Mouse (Mus musculus) MEL-GATA-1-ER (cell line): ENCODE data around the gene Tnnt3.

Experiments
- DNase-seq: peaks from one replicate; pipeline ENCODE4 v3.0.0-alpha.2; 2012; ENCODE audit warnings: low read depth; ENCODE audit errors: extremely low read depth

The Tnnt3 gene

GRCm38 (mm10) chr7:142498575-142498974 lies at the start of gene Tnnt3:
Gene Tnnt3, plus strand, starts transcription at chr7:142498836.
- DNase-seq, result no peak

DNA sequence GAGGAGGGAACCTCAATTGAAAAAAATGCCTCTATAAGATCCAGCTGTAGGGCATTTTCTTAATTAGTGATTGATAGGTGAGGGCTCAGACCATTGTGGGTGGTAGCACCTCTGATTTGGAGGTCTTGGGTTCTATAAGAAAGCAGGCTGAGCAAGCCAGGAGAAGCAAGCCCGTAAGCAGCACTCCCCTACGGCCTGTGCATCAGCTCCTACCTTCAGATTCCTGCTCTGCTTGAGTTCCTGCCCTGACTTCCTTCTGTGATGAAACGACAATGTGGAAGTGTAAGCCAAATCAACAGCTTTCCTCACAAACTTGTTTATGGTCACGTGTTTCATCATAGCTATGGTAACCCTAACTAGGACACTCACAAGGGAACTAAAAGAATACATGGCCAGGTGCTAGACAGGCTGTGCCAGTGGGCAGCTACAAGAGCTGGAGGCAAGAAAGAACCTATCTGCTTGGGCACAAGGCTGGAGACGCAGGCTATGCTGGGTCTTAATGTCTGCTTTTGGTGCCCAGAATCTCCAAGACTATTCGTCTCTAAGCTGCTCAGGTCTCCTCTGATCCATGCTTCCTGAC lies 49.5 kb upstream of the Tnnt3 start:
- no peak for DNase-seq

- DNase-seq, result no peak
Measured at GRCm38 (mm10) chr7:142454706-142455105, 43.9 kb upstream of the Tnnt3 start.

DNA sequence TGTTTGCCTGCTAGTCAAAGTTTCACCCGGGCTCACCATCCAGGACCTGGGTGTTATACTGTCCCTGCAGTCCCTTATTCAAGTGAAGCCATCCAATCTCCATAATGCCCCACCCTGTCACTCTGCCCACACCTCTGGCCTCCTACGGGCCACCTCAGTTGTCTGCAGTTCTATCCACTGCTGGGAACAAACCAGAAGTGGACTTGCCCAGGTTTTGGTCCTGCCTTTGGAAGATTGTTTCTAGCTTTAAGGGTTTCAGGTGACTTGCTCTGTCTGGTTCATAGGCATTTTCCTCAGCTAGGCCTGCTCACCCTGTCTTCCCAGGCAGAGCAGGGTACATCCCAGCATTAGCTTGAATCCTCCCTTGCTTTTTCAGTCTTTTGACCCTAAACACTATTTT lies 43.4 kb upstream of the Tnnt3 start:
- DNase-seq, result no peak

- no peak for DNase-seq
Measured at GRCm38 (mm10) chr7:142456806-142457205, 41.8 kb upstream of the Tnnt3 start.

DNA sequence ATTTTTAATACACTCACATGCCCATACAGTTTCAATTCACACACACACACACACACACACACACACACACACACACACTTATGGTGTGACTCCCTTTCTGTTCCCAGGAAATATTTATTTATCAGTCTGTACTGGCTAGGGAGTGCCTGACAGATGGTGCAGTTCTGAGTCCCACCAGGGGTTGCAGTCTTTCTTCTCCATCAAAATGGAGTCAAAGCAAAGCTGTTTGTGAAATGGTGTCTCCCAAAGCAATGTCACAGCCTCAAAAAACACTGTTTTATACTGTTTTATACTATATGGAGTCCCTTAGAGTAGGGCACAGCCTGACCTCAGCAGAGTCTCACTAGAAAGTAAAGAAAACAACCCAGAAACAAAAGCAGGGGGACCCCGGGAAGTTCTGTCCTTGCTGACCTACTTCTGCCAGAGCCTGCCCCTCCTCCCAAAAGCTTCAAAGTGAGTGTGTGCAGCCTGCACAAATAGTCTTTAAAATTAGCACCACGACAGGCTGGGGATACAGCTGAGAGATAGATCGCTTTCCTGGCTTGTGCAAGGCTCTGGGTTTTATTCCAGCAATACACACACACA lies 41.3 kb upstream of the Tnnt3 start:
- no peak for DNase-seq

DNA sequence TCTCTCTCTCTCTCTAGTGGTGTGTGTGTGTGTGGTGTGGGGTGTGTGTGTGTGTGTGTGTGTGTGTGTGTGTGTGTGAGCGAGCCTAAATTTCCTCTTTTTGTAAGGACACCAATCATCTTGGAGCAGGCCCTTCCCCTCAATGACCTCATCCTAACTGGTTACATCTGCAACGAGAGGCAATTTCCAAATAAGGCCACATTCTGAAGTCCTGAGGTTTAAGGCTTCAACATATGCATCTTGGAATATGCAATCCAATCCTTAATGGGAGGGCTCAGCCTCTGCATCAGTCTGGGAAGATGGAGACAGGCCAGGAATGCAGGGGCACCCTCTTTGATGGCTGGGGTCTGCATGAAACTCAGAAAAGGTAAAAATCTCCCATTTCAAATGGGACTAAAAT lies 40.6 kb upstream of the Tnnt3 start:
- no peak for DNase-seq

- no peak for DNase-seq
Measured at GRCm38 (mm10) chr7:142458676-142459298, 39.8 kb upstream of the Tnnt3 start.

- no peak for DNase-seq
Measured at GRCm38 (mm10) chr7:142459299-142459691, 39.3 kb upstream of the Tnnt3 start.

DNA sequence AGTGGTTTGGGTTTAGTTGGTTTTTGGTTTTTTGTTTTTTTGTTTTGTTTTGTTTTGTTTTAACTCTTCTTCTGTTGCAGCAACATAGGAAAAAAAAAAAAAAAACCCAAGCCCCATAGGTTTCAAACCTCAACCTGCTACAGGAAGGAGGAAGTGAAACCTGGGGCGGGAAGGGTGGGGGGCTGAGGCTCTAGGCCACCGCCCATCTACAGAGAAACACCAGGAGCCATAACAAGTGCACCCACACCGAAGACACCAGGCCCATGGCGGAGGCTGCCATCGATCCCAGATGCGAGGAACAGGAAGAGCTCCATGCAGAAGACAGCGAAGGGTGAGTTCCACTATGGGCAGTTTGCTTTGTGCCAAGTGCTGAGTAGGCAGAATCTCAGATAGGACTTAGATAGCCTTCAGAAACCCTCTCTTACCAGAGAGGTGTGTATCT lies 38.0 kb upstream of the Tnnt3 start, which contains the start of gene Lsp1:
TSS of gene Lsp1 (plus strand) at position 174 of the 442 bp plus-strand sequence.
- no peak for DNase-seq

GRCm38 (mm10) chr7:142461446-142461845 lies 37.2 kb upstream of the Tnnt3 start:
- no peak for DNase-seq

DNA sequence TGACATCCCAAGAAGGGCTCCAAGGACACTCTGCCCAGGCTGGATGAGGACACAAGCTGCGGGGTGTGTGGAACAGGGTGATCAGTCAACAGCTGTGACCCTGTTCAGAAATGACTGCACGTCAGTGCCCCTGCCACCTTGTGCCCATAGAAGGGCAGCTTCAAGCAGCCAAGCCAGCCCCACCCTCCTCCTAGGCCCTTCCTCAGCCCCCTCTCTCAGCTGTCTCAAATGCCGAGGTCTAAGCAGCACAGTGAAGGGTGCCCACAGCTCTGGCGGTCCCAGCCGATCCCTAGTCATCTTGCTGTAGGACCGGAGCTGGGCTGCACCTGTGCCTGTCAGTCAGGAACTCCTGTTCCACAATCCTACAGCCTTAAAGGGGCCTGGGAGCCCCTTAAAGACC lies 36.4 kb upstream of the Tnnt3 start:
- no peak for DNase-seq

- no peak for DNase-seq
Measured at GRCm38 (mm10) chr7:142462594-142463078, 36.0 kb upstream of the Tnnt3 start.

- DNase-seq, result no peak
Measured at GRCm38 (mm10) chr7:142470171-142470691, 28.4 kb upstream of the Tnnt3 start.

GRCm38 (mm10) chr7:142470808-142471413 lies 27.7 kb upstream of the Tnnt3 start:
- DNase-seq, result no peak

DNA sequence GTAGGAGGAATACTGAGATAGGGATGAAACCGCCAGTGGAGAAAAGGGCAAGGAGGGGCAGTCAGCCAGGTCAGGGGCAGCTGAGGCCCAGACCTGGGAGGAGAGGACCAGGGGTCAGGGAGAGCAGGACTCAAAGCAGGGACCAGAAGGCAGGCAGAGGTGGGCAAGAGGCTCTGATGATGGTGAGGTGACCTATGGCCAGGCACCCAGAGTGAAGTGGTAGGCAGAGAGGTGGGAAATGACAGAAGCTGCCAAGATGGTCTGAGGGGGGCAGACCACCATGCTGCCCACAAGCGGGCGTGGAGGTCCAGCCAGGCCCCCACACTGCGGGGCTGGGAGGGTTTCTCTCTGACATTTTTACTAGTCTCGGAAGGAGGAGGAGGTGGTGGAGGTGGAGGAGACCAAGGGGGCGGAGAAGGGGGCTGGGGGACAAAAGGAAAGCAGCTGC lies 27.2 kb upstream of the Tnnt3 start:
- DNase-seq, result no peak

DNA sequence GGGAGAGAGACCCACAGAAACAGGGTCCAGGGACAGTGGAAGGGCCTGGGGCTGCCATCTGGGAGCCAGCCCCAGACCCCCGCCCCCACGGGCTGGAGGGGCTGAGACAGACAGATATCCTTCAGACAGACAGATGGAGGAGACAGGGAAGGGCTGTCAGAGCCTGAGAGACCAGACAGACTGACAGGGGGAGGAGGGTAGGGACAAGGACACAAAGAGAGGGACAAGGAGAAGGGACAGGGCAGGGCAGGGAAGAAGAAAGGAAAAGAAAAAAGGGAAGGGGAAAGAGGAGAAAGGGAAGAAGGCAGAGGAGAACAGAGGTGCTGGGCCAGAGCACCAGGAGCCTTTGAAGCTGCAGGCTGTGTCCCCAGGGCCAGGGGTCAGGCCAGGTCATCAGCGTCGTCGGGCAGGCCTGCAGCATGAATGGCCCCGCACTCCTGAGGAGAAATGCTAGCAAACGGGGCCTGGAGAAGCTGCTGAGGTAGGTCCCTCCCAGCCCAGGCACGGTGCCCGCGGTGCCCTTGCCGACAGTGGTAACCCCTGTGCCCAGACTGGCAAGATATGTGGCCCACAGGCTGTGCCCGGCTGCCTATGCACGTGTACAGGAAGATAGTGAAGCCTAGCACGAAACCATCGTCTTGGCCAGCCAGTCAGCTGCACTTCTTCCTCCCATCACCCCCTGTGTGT lies 26.6 kb upstream of the Tnnt3 start:
- DNase-seq, result no peak

DNA sequence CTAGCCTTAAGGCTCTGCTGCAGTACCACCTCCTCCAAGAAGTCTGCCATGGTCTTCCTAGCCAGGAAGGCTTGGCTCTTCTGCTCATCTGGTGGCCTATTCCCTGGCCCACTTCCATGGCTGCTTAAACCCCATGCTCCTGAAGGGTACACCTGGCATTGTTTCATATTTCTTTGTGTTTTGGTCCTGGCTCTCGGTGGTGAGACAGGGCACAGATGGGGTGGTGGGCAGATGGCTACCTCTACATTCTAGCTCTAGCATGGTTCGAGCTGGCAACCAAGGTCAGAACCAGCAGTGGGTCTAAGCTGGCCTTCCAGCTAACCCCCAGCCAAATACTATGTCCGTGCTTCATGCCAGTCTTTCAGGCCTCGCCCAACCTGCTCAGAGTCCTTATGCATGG lies 25.7 kb upstream of the Tnnt3 start:
- no peak for DNase-seq

- DNase-seq, result no peak
Measured at GRCm38 (mm10) chr7:142473476-142473875, 25.2 kb upstream of the Tnnt3 start.

DNA sequence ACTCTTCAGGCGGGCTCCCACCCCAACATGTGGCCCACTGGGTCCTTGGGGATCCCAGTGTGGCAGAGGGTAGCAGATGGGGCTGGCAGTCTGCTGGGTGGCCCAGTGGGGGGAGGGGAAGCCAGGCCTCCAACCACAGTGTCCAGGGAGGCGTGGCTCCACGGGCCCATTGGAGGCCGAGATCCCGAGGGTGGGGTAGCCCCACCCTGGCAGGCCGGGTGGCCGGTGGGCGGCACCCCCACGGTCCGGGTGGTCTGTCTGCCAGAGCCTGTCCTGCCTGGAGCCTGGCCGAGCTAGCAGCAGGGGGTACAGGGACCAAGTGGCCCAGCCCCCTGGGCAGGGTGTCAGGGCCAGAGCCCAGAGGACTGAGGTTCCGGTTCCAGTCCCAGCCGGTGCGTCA lies 23.8 kb upstream of the Tnnt3 start:
- DNase-seq, result no peak

- DNase-seq, result no peak
Measured at GRCm38 (mm10) chr7:142475641-142476040, 23.0 kb upstream of the Tnnt3 start.
